Mouse (Mus musculus): ENCODE data around the gene Itga10.
A peak's percentile ranks its signal among the peaks of the same experiment; 100 is the strongest.
"Not testable (repeated sequence)": the region's sequence is repeated elsewhere in the genome, so short reads cannot be mapped to it uniquely, and the experiment has no call there.

The Itga10 gene

DNA sequence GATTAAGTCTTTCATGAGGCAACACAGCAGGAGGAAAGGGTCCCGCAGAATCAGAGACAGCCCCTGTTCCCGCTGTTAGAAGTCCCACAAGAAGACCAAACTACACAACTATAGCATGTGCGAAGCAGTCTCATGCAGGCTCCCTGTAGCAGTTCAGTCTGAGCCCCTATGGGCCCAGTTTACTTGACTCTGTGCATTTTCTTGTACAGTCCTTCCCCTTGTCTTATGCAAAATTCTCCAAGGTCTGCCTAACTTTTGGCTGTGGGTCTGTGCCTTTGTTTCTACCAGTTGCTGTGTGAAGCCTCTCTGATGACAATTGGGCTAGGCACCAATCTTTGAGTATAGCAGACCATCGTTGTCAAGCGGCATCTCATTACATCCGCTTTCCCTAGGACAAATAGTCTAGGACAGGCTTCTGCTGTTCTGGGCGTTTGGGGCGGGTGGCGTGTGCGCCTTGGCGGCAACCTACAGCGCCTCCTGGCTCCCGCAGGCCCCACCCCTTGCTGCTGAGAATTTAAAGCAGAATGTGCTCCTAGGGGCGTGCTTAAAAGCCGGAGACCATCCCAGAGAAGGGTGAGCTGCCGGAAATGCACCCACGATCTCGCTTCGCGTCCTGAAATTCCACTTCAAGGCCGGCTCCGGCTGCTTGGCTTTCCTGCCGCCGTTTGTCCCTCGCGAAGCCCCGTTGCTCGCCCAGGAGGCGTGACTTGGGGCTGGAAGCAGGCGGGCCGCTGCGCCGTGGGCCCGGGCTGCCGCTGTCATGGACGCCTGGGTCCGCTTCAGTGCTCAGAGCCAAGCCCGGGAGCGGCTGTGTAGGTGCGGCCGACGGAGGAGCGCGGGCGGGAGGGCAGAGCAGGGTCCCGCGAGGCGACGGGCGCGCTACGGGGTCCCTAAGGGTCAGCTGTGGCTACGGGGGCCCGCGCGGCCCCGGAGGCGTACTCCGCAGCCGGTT is 10.2 kb upstream of the Itga10 start, which contains the start of the genes Pex11b and Gm42957:
Gene Pex11b (plus strand): TSS at position 449 of the 952 bp plus-strand sequence.
Gene Gm42957 (plus strand): TSS at position 547 of the 952 bp plus-strand sequence.
- peak; percentile 74 to 76 for DNase-seq (ENCODE audit: low spot score in 2 of 2)

DNA sequence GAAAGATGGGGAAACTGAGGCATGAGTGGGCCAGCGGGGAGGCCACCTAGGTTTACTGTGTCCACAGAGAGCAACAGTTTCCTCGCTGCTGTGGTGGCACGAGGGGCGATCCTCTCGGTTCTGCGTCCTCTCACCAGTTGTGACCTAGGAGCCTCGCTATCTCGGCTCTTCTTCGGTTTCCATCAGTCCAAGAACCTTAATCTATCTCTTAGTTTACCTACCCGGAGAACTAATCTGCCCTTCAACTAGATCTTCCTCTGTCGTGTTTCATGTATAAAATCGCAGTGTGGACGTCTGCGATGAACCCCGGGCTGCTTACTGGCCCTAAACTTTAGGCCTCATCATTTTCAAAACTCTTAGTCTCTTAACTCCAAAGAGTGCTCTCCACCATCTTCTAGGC is 9.5 kb upstream of the Itga10 start:
- no peak for DNase-seq (ENCODE audit: low spot score in 2 of 2)

- DNase-seq (ENCODE audit: low spot score in 2 of 2): no peak
Measured at GRCm38 (mm10) chr3:96636448-96636847, 8.9 kb upstream of the Itga10 start.

GRCm38 (mm10) chr3:96639219-96639618 is 6.2 kb upstream of the Itga10 start:
- peak; percentile 58 to 66 for DNase-seq (ENCODE audit: low spot score in 2 of 2)

GRCm38 (mm10) chr3:96647365-96647764 is 2.0 kb downstream of the Itga10 start:
- no peak for DNase-seq (ENCODE audit: low spot score in 2 of 2)

DNA sequence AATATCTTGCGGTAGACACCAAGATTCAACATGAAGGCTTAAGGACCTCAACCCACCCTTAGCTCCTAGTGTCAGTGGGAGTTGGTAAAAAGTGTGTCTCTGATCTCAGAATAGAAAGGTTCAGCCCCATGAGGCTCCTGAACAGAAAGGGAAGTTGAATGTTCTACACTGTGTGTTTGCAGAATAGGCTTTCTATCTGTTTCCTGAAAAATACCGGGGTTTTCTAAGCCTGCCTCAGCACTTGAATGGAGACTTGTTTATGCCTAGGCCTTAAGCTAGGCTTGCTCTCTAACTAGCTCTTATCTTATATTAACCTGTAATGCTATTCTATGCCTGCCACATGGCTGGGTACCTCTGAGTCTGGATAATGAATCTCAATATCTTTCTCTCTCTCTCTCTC is 15.5 kb downstream of the Itga10 start:
- DNase-seq (ENCODE audit: low spot score in 2 of 2): peak; percentile 24 to 47

GRCm38 (mm10) chr3:96662731-96663316 is 17.4 kb downstream of the Itga10 start:
- DNase-seq (ENCODE audit: low spot score in 2 of 2): no peak

- DNase-seq (ENCODE audit: low spot score in 2 of 2): peak; percentile 31 to 50
Measured at GRCm38 (mm10) chr3:96663432-96664239, 18.3 kb downstream of the Itga10 start.

GRCm38 (mm10) chr3:96665732-96666363 is 20.5 kb downstream of the Itga10 start:
- not testable (repeated sequence) for DNase-seq (ENCODE audit: low spot score in 2 of 2)

DNA sequence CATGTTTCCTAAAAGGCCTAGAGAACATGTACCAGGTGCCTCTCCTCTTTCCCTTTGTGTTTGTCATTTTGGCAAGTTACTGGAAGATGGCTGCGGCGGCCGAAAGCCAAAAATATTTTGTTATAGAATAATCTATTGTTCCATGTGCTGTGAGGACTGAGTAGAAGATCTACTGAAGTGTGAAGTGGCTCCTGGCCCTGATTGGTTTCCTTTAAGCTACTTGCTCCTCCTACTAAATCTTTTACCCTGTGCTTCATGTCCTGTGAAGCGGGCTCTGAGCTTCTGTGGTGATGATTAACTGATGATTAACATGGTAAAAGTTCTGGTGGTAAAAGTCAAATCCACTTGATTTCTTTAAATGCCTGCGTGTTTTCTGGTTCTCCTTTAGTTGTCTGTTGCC is 21.5 kb downstream of the Itga10 start:
- DNase-seq (ENCODE audit: low spot score in 2 of 2): no peak

- DNase-seq (ENCODE audit: low spot score in 2 of 2): no peak
Measured at GRCm38 (mm10) chr3:96667316-96667715, 21.9 kb downstream of the Itga10 start.

GRCm38 (mm10) chr3:96668424-96669067 is 23.2 kb downstream of the Itga10 start:
- DNase-seq (ENCODE audit: low spot score in 2 of 2): no peak

GRCm38 (mm10) chr3:96669727-96670468 is 24.5 kb downstream of the Itga10 start, which contains the start of gene Ankrd35:
TSS of gene Ankrd35 (plus strand) at chr3:96670131.
- peak; percentile 83 to 84 for DNase-seq (ENCODE audit: low spot score in 2 of 2)

DNA sequence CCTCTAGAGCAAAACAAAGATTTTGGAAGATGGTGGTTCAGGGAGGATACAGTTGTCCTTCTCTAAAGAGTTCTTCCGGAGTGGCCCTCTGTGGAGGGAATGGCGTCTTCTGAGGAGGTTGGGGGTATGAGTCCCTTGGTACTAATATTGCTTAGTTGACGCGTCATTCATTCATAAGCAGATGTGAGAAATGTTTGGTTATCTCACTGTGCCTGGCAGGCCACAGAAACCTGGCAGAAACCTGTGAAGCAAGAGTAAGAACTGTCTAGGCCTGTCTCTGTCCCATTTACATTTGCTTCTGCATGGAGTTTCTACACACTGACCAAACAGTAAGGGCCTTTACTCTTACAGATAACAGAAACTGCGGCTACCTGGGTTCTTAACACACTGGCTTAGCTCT is 26.1 kb downstream of the Itga10 start:
- DNase-seq (ENCODE audit: low spot score in 2 of 2): no peak

GRCm38 (mm10) chr3:96673514-96673913 is 28.1 kb downstream of the Itga10 start:
- no peak for DNase-seq (ENCODE audit: low spot score in 2 of 2)

- DNase-seq (ENCODE audit: low spot score in 2 of 2): no peak
Measured at GRCm38 (mm10) chr3:96674442-96674841, 29.1 kb downstream of the Itga10 start.

DNA sequence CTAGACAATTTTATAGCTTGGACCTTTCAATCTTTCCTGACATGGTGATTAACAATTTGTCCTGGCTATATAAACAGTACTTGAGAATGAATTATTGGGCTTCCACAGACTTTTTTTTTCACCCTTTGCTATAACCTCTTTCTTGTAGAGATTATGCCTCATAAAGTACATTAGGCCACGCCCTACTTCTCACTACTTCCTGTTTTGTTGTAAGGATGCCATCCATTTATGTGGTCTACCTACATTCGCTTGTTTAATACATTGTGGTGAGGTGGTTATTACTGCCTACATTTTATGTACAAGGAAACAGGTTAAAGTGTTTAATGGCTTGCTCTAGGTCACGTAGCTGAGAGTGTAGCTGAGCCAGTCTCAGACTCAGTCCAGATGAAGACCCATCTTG is 29.8 kb downstream of the Itga10 start:
- DNase-seq (ENCODE audit: low spot score in 2 of 2): no peak

DNA sequence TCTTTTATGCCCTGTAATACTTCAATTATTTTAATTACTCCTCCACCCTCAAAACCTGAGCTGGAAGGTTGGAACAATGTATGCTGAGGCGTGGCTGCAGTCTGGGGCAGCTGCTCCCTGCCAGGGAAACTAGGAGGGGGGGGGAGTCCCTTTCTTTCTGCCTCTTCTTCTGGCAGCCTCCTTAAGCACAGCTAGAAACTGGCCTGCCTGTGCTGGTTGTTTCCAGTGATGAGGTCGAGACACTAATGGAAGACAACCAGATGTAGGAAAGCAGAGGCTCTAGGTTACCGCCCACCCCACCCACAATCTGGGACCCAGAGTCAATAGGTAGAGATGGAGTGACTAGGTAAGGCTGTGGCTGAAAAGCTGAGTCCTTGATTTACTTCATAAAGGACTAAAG is 30.3 kb downstream of the Itga10 start:
- no peak for DNase-seq (ENCODE audit: low spot score in 2 of 2)

GRCm38 (mm10) chr3:96678456-96678855 is 33.1 kb downstream of the Itga10 start:
- no peak for DNase-seq (ENCODE audit: low spot score in 2 of 2)

- DNase-seq (ENCODE audit: low spot score in 2 of 2): no peak
Measured at GRCm38 (mm10) chr3:96679159-96679674, 33.8 kb downstream of the Itga10 start.

All from spleen, postnatal 36 days (tissue).